Mouse (Mus musculus) liver, embryonic 16.5 days (tissue): ENCODE results near the gene Ldah. TPM values are rescaled to one million over a fixed set of nuclear protein-coding genes. Genes with fewer than 3 reads are reported as not detected.

ENCODE experiments used
- ATAC-seq: fragments of 200-750 bp; cut with Nextera tagmentation; 2 replicates; pipeline ENCODE4 v1.8.0; 2017; ENCODE audit warnings: low read depth, mild to moderate bottlenecking, moderate number of reproducible peaks, moderate library complexity
- H3K27ac ChIP-seq: fragments of 300-500 bp; sonication (generic); 2 replicates; pipeline ENCODE4 v1.5.1; 2014; ENCODE audit warnings: mild to moderate bottlenecking, low read length
- H3K27me3 ChIP-seq: fragments of 300-500 bp; sonication (generic); 2 replicates; pipeline ENCODE4 v1.6.1; 2014; ENCODE audit warnings: low read depth, low read length, mixed read lengths; ENCODE audit not compliant: control insufficient read depth, insufficient read depth
- H3K36me3 ChIP-seq: fragments of 300-500 bp; sonication (generic); 2 replicates; pipeline ENCODE4 v1.6.1; 2014; ENCODE audit warnings: mild to moderate bottlenecking; ENCODE audit not compliant: control insufficient read depth, insufficient read depth
- H3K4me1 ChIP-seq: fragments of 300-500 bp; sonication (generic); 2 replicates; pipeline ENCODE4 v1.6.1; 2014; ENCODE audit warnings: low read depth, low read length, mixed read lengths; ENCODE audit not compliant: control insufficient read depth
- H3K4me2 ChIP-seq: fragments of 300-500 bp; sonication (generic); 2 replicates; pipeline ENCODE4 v1.6.1; 2014; ENCODE audit warnings: low read depth, low read length, mixed read lengths
- H3K4me3 ChIP-seq: fragments of 300-500 bp; sonication (generic); 2 replicates; pipeline ENCODE4 v1.5.1; 2014; ENCODE audit warnings: low read depth, mild to moderate bottlenecking, low read length
- H3K9ac ChIP-seq: fragments of 300-500 bp; sonication (generic); 2 replicates; pipeline ENCODE4 v1.6.1; 2014; ENCODE audit warnings: low read depth, low read length
- H3K9me3 ChIP-seq: fragments of 300-500 bp; sonication (generic); replicated peaks from 2 replicates; pipeline ENCODE4 v1.6.1; 2016; ENCODE audit warnings: low read length; ENCODE audit not compliant: control insufficient read depth
- WGBS: fragments of 180-500 bp; shearing (Covaris S2); extraction: QIAGEN DNeasy Blood & Tissue Kit; methylation state at CpG from one replicate; pipeline ENCODE4 v1.1.7; 2014; ENCODE audit not compliant: insufficient replicate concordance; 5-methylcytosine and 5-hydroxymethylcytosine counted together
- polyA plus RNA-seq: library from polyadenylated mRNA; unstranded; fragments of >200 nt; fragmentation: Nextera tagmentation; extraction: Ambion mirVana; gene quantifications from 2 replicates; pipeline ENCODE4 v1.2.1, GENCODE M21; 2015

The Ldah gene
- polyA plus RNA-seq, 1 experiment from 2014 or later = 21.3 TPM

DNA sequence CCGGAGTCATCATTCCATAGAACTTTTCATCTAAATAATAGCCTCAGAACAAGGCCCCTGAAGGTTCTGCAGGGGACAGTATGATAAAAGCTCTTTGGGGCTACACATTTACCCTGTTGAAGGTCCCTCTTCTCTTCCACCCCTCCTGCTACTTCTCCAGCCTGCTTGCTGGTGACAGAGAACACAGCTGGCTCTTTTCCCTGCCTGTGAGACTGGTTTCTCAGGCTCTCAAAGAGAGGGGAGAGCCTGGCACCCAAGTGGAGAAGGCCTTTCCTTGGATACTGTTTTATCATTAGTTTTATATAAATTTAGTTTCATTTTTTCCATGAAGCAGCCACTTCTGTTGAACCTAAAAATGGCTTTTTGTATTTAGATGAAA is 119.8 kb downstream of the Ldah start:
- 75% methylated on average over 1 of the region's 1 CpGs for WGBS
- Histone ChIP-seq H3K4me2 (no peak overlapping the region), H3K9me3 (no peaks in the 10 kb centered on the region), H3K4me3 (no peak overlapping the region), H3K9ac (no peak overlapping the region), H3K36me3 (no peaks in the 10 kb centered on the region; the same call in 1 of the 2 replicates), H3K27ac (no peak overlapping the region), H3K4me1 (no peaks in the 10 kb centered on the region; the same call in 1 of the 2 replicates), H3K27me3 (no peaks in the 10 kb centered on the region)
- ATAC-seq = no peak

DNA sequence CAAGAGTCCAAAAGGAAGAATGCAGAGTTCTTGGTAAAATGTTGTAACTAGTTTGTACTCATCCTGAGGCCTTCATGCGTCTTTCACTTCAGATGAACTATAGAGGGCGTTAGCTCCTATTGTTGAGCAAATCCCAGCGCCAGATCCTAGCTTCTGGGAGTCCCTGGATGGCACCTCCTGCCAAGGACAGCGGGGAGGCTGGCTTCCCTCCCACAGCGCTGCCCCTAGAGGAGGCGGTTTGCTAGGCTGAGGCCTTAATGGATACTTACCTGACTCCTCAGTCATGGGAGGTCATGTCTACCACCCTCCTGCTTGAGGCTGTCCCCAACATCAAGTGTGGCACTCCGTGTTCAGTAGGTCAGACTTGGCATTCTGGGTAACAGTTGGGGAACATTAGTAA is 121.3 kb downstream of the Ldah start:
- 77% methylated on average over 7 of the region's 7 CpGs for WGBS
- Histone ChIP-seq H3K9ac (no peak overlapping the region), H3K4me3 (no peak overlapping the region), H3K36me3 (no peaks in the 10 kb centered on the region; the same call in 1 of the 2 replicates), H3K9me3 (no peaks in the 10 kb centered on the region), H3K4me1 (peaks cover 5% of the 10 kb centered on the region), H3K27ac (no peak overlapping the region), H3K27me3 (no peaks in the 10 kb centered on the region), H3K4me2 (no peak overlapping the region)
- ATAC-seq = no peak

DNA sequence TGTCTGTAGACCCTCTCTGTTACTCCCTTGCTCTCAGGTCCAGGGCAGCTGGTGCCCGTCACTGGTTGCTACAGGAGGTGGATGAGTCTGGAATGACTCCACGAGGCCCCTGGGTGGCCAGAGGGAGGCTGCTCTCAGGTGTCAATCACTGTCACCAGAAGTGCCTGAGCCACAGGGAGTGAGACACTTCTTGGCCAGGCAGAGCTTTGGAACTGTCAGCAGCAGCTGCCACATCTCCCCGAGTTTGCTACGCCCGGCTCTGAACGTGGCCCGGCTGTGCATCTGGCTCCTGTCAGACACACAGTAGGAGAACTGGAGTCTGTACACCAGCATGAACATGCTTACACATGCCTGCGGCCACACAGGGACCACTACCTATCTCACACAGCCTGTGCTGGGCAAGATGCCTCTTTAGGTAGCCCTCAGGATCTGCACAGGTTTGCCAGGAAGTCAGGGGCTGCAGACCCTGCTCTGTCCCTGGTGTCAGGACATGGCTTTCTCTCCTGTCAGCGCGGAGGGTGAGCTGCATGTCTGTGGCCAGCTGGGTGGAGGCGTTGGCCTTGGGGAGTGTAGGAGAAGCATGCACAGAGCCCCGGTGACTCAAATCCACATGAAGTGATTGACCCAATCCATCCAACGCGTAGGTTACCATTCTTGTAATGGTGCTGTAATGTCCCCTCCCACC is 123.7 kb downstream of the Ldah start:
- Histone ChIP-seq H3K9me3 (no peaks in the 10 kb centered on the region), H3K27ac (no peak overlapping the region), H3K4me3 (no peak overlapping the region), H3K36me3 (peaks cover 3% of the 10 kb centered on the region; the same call in 1 of the 2 replicates), H3K27me3 (no peaks in the 10 kb centered on the region), H3K4me2 (no peak overlapping the region), H3K9ac (no peak overlapping the region), H3K4me1 (peaks cover 5% of the 10 kb centered on the region)
- ATAC-seq = no peak
- 73% methylated on average over 14 of the region's 14 CpGs for WGBS

DNA sequence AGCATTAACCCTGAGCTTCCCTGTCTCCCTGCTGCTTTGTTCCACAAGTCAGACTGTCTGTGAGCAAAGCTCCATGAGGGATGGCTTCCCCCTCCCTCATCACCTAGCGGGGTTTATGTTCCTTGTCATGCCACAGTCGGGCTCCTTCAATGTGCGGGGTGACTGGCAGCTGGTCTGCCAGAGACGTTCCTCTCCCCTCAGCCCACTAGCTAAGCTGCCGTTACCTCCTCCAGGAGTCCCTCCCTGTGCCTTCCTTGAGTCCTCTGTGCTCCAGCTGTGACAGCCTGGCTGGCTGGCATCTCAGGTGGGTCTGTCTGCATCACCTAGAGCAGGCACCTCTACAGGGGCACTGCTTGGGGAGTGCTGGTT is 124.3 kb downstream of the Ldah start:
- peaks cover 3% of the 10 kb centered on the region; the same call in 1 of the 2 replicates for H3K36me3 ChIP-seq
- no peaks in the 10 kb centered on the region for H3K9me3 ChIP-seq
- peaks cover 5% of the 10 kb centered on the region for H3K4me1 ChIP-seq
- 65% methylated on average over 5 of the region's 5 CpGs for WGBS
- H3K9ac ChIP-seq = no peak overlapping the region
- no peak for ATAC-seq
- no peak overlapping the region for H3K4me3 ChIP-seq
- no peak overlapping the region for H3K4me2 ChIP-seq
- H3K27ac ChIP-seq = no peak overlapping the region
- no peaks in the 10 kb centered on the region for H3K27me3 ChIP-seq

DNA sequence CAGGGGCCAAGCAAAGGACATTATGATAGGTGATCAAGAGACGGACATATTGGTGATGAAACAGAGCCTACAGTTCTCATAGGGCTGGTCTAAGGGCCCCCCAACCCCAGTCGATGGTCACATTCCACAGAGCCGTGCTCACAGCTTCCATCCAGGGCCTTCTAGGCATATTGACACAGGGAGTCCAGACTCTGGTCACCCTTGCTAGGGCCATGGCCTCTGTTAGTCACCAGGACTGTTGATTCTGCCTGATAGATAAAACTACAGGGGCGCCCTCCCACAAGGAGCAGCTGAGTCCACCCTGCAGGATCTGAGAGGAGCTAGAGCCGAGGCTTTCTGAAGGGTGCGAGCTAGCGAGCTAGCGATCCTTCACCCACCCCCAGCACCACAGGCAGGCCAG is 125.7 kb downstream of the Ldah start:
- H3K36me3 ChIP-seq = peaks cover 3% of the 10 kb centered on the region; the same call in 1 of the 2 replicates
- no peak overlapping the region for H3K27ac ChIP-seq
- H3K4me1 ChIP-seq = peaks cover 5% of the 10 kb centered on the region
- no peak overlapping the region for H3K9ac ChIP-seq
- H3K9me3 ChIP-seq = no peaks in the 10 kb centered on the region
- H3K27me3 ChIP-seq = no peaks in the 10 kb centered on the region
- peak; percentile 79 for ATAC-seq
- 58% methylated on average over 8 of the region's 8 CpGs for WGBS
- H3K4me2 ChIP-seq = no peak overlapping the region
- no peak overlapping the region for H3K4me3 ChIP-seq

DNA sequence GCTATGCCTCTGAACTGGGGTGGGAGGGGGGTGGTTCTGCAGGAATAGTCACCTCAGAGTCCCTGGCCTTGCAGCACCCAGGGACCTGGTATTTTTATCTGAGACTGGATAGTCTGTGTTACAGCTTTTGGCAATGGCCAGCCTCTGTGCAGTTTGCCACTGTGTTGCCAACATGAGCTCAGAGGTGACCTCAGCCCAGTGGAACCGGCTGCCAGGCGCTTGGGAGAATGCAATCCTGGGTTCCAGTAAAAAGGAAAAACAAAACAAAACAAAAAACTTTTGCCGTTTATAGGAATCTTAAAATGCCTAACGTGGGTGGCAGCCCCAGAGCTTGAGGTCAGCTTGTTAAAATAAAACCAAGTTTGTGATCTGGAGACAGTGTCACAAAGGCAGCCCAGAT is 126.4 kb downstream of the Ldah start:
- H3K27me3 ChIP-seq = no peaks in the 10 kb centered on the region
- no peak overlapping the region for H3K27ac ChIP-seq
- no peak for ATAC-seq
- peaks cover 3% of the 10 kb centered on the region; the same call in 1 of the 2 replicates for H3K36me3 ChIP-seq
- H3K9me3 ChIP-seq = no peaks in the 10 kb centered on the region
- WGBS = 57% methylated on average over 4 of the region's 4 CpGs
- H3K4me1 ChIP-seq = peaks cover 5% of the 10 kb centered on the region
- no peak overlapping the region for H3K4me2 ChIP-seq
- H3K4me3 ChIP-seq = no peak overlapping the region
- H3K9ac ChIP-seq = no peak overlapping the region

Other genes with a start within 250 kb of the Ldah start
- gene Apob, start 230.5 kb upstream of the Ldah start, polyA plus RNA-seq = 167 and 194 TPM in 2 replicates
- gene Gdf7, start 93.8 kb downstream of the Ldah start, polyA plus RNA-seq = not detected in 2 replicates
- gene Hs1bp3, start 105.3 kb downstream of the Ldah start, polyA plus RNA-seq = 4.4 and 5.0 TPM in 2 replicates